In genomic region chr4:10707658-10708056, GRCm38 (mm10) we compare ENCODE assay signal across 11 mouse cellular contexts.
DNase-seq lines count a peak whose midpoint lies in the region; ATAC-seq lines count a peak whose summit lies in the region.
"Had no signal": no experiment of that assay in that cellular context is flagged by ENCODE, and none has a peak within 500 bp of the region (broad histone marks: within the 10 kb centered on the region; RNA-seq: fewer than 3 reads in every experiment).

No protein-coding gene starts in this region.

- H3K36me3 ChIP-seq in heart, embryonic 10.5 days, result no peaks in the 10 kb centered on the region
- no peaks in the 10 kb centered on the region for H3K36me3 ChIP-seq in neural tube, embryonic 14.5 days (ENCODE audit: control insufficient read depth, insufficient read depth, low read length)

- H3K4me1 ChIP-seq in heart, embryonic 10.5 days, result peaks cover 8% of the 10 kb centered on the region; the same call in 1 of the 2 replicates
- no peaks in the 10 kb centered on the region for H3K4me1 ChIP-seq in neural tube, embryonic 14.5 days (ENCODE audit: control insufficient read depth, insufficient read depth, low read length)

- no peak overlapping the region for H3K9ac ChIP-seq in neural tube, embryonic 14.5 days (replicated peaks; ENCODE audit: low read depth, low read length)

- no peaks in the 10 kb centered on the region for H3K27me3 ChIP-seq in heart, embryonic 10.5 days (ENCODE audit: insufficient read depth, poor library complexity, severe bottlenecking)
- no peaks in the 10 kb centered on the region for H3K27me3 ChIP-seq in neural tube, embryonic 14.5 days (ENCODE audit: control insufficient read depth, insufficient read depth, low read length)

- peak; percentile 11 for DNase-seq in heart, adult 8-10 months (ENCODE audit: low spot score)
- no peak for DNase-seq in heart, embryonic 10.5 days (ENCODE audit: low spot score)
- DNase-seq in neural tube, embryonic 10.5 days (ENCODE audit: extremely low spot score, low spot score), result no peak
- peak; percentile 3 for DNase-seq in brain, adult 2 months (ENCODE audit: low read depth, low spot score)
- DNase-seq in ovary, postnatal 36 days (ENCODE audit: low spot score), result peak; percentile 72
- no peak for DNase-seq in lung, adult 18-20 months
- DNase-seq in urinary bladder, postnatal 36 days (ENCODE audit: low spot score in 2 of 2), result no peak
- DNase-seq: thymus, postnatal 25 days had no signal

- no peak overlapping the region for H3K27ac ChIP-seq in heart, embryonic 10.5 days
- no peak overlapping the region for H3K27ac ChIP-seq in neural tube, embryonic 14.5 days (ENCODE audit: low read depth, low read length)

- no peak overlapping the region for H3K4me3 ChIP-seq in heart, embryonic 10.5 days
- no peak overlapping the region for H3K4me3 ChIP-seq in neural tube, embryonic 14.5 days (ENCODE audit: low read depth, low read length)
- H3K4me3 ChIP-seq: myocyte had no signal

- peak; percentile 62; the same call in 1 of the 2 replicates for ATAC-seq in neural tube, embryonic 14.5 days (ENCODE audit: low read depth)
- ATAC-seq: activated CD4-positive, CD25-positive, alpha-beta regulatory T cell, adult 4 months had no signal

- no peak overlapping the region for H3K4me2 ChIP-seq in neural tube, embryonic 14.5 days (ENCODE audit: low read depth, low read length)

- no peaks in the 10 kb centered on the region for H3K9me3 ChIP-seq in heart, embryonic 10.5 days
- no peaks in the 10 kb centered on the region for H3K9me3 ChIP-seq in neural tube, embryonic 14.5 days (ENCODE audit: control insufficient read depth, low read length)

- 52% methylated on average over 2 of the region's 2 CpGs for WGBS in heart, embryonic 10.5 days
- WGBS in neural tube, embryonic 14.5 days, result 38% methylated on average over 2 of the region's 2 CpGs

Comparison
In these comparisons a context has a peak if more than half of its experiments do, and no peak if none do; other contexts are left out.
1. DNase-seq: peak in heart, adult 8-10 months (single experiment), brain, adult 2 months (single experiment) and ovary, postnatal 36 days (single experiment); none in heart, embryonic 10.5 days (single experiment), neural tube, embryonic 10.5 days (single experiment), lung, adult 18-20 months (0 of 2) and urinary bladder, postnatal 36 days (0 of 2).